Mouse (Mus musculus): ENCODE results near the gene Cyp2b23.
"Not testable (repeated sequence)": the region's sequence is repeated elsewhere in the genome, so short reads cannot be mapped to it uniquely, and the experiment has no call there.

Gene Cyp2b23

DNA sequence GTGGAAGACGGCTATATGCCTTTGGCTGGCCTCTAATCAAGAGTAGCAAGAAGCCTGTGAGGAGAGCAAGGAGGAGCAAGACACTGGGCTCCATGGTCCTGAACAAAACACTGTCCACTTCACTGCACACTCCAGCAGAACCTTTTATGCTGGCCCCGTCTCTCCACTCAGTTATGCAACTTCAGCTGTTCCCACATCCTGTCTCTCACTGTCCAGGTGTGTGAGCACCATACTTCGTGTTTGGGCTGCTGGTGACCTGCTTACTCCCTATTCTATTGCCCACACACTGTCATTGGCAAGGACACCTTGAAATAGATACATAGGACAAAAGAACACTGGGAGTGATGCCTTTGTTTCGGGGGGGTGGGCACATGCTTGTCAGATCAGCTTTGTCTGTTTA lies at the start of gene Cyp2b23:
Gene Cyp2b23 (minus strand): TSS at position 101 of the 400 bp plus-strand sequence.
- no peak for DNase-seq (ENCODE audit: low read depth, low spot score)

DNA sequence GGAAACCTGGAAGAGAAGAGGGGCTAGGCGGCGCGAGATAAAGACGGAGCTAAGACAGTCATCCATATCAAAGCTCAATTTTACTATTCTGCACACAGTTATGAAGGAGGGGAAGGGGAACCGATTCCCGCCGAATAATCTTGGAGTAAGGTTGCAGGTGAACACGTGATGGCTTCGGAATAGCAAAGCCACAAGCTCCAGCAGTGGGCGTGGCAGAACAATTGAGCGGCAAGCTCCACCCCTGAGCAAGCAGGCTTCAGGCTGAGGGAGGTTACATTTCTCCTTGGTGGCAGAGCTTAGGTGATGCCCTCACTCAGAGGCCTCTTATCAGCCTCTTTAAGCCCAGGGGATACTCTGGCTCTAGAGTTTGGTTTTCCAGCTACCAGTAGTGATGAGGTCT lies 24.8 kb upstream of the Cyp2b23 start:
- DNase-seq (ENCODE audit: low read depth, low spot score), result no peak

DNA sequence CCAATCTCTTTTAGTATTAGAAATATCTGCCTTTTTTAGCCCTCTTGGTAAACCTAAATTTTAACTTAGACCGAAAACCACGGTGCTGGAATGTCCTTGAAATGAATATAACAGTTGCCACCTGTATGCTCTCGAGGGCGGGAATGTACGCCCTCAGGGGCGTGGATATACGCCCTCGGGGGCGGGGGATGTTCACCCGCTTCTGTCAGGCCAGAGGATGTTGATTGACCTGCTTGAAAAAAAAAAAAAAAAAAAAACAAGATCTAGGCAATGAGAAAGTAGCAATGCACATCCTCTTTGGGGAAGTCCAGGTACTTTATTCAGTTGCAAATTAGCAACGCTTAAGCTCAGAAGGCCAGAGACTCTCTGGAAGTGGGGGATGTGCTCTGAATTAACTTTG lies 20.8 kb upstream of the Cyp2b23 start:
- peak; percentile 46 for DNase-seq (ENCODE audit: low read depth, low spot score)

DNA sequence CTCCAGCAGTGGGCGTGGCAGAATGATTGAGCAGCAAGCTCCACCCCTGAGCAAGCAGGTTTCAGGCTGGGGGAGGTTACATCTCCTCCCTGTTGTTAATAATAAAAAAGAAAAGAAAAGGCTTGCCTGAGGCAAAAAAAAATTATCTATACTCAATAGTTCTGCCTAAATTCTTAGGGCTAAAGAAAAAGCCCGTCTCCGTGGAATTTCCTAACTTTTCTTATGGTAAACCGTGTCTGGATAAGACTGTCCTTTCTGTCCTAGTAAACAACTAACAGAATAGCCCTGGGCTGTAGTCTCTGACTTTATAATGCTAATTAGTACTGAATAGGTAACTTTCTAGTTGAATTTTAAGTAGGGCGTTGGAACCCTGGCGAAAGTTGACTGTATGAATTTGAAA lies 20.0 kb upstream of the Cyp2b23 start:
- DNase-seq (ENCODE audit: low read depth, low spot score), result not testable (repeated sequence)

DNA sequence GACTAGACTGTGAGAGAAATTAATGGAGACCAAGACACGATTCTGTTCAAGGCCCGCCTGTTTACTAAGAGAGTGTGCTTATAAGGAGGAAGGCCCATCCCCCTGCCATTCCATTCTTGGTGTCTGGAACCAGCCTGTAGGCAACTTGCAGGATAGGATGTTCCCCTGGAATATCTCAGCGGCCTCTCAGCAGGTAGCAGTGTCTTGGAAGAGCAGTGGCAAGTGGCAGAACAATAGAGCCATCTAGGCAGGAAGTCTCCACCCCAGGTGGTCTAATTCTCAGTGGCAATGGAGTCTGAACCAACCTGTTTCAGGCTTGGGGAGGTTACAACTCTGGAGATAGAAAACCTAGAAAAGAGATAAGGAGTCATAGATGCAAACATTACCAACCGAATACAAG lies 13.9 kb upstream of the Cyp2b23 start:
- peak; percentile 34 for DNase-seq (ENCODE audit: low read depth, low spot score)

DNA sequence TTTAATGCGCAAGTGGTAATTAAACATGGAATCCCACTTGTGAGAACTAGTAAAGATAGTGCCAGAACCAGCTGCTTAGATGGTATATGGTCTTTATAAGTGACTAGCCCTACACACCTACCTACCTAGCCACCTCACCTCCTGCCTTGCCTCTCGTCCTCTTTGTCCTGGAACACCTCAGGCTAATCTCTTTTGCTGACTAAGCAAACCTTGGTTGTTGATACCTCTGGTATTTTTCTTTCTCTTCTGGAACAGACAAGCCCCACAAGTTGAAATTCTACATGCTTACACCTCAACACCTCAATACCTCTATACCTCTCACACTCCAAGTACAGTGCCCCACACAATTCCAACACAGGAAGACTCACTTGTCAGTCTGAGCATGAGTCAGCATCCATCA lies 524 bp downstream of the Cyp2b23 start:
- no peak for DNase-seq (ENCODE audit: low read depth, low spot score)

DNA sequence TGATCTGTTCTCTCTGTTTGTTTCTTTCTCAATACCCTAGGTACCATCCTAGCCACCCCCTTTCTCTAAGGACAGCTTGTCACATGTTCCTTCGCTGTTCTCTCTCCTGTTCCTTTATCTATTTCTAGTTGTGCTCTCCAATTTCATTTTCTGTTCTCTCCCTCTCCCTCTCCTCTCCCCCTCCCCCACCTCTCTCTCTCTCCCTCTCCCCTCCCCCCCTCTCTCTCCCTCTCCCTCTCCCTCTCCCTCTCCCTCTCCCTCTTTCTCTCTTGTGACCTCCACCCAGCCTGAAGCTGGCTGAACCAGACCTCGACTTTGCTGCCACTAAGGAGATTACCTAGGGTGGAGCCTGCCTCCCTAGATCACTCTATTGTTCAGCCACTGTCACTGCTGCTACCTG lies 18.8 kb downstream of the Cyp2b23 start:
- DNase-seq (ENCODE audit: low read depth, low spot score), result not testable (repeated sequence)

DNA sequence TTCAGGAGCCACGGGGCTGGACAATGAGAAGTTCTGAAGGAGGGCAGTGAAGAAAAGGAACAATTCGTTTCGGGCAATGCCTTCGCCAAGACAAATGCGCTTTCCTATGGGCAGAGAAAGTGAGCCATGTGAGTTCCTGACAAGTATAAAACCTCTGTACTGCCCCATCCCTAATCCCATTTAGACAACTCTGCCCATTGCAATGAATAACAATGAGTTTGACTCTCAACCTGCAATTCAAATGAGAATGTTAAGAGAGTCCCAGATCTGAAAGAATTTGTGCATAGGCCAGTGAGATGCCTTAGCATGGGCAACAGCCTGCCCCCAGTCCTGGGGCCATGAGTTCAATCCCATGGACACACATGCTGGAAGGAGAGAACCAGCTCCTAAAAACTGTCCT lies 20.2 kb downstream of the Cyp2b23 start:
- DNase-seq (ENCODE audit: low read depth, low spot score), result no peak

DNA sequence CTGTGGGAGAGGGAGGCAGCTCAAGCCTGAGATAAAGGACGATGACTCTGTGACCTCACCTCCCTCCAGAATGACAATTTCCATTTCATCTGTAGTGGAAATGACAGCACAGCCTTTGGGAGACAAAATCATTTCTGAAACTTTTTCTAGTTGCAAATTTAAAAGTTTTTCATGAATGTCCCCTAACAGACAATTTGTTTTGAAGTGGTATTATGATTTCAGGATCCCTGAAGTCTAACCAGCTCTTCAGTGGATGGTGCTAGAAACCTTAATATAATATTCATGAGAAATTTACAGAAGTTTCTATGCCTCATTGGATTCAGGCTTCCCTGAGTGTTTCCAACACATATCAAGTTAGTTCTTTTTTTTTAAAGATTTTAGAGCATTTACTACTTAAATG lies 67.9 kb downstream of the Cyp2b23 start, which contains the start of gene Vmn1r185:
Gene Vmn1r185 (minus strand): TSS at position 101 of the 400 bp plus-strand sequence.
- not testable (repeated sequence) for DNase-seq (ENCODE audit: low read depth, low spot score)

Measured in WW6 (cell line).